In the genomic region with DNA sequence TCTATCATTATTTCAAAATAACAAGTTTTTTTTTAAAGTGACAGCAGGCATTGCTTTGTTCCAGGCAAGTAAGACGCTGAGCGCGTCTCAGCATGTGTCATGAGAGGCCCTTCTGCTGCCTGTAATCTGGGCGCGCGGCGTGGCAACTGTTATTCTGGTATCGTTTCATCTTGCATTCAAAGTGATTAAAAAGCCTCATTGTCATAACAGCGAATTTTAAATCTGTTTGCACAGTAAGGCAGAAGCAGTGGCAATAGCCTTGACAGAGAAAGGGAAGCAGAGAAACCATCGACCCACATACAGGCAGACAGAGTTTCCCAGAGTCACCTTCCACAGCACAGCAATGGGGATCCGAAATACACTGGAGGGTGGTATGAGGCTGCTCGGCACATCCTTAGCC, we compare ENCODE assay signal across 10 mouse cellular contexts. TPM values are rescaled to one million over a fixed set of nuclear protein-coding genes. Genes with fewer than 3 reads are reported as not detected.
DNase-seq lines count a peak whose midpoint lies in the region; ATAC-seq and TF ChIP-seq lines count a peak whose summit lies in the region.
"Had no signal": no experiment of that assay in that cellular context is flagged by ENCODE, and none has a peak within 500 bp of the region (broad histone marks: within the 10 kb centered on the region; RNA-seq: fewer than 3 reads in every experiment).

No protein-coding gene starts in this region.

- no peak overlapping the region for H3K9ac ChIP-seq in hindbrain, postnatal 0 days (replicated peaks; ENCODE audit: low read length)
- H3K9ac ChIP-seq: liver, postnatal 0 days had no signal

- peak; percentile 64 for ATAC-seq in hindbrain, postnatal 0 days
- ATAC-seq in megakaryocyte progenitor cell, adult 5-6 weeks (replicated peaks; ENCODE audit: poor library complexity): no peak
- ATAC-seq: liver, postnatal 0 days had no signal

- TF ChIP-seq CTCF in left cerebral cortex, adult 2 months (IDR thresholded peaks at IDR 0.05): no peak
- TF ChIP-seq CTCF in hindbrain, postnatal 0 days (IDR thresholded peaks at IDR 0.05; ENCODE audit: low read depth): no peak

- peak overlapping the region; percentile 13 for H3K27ac ChIP-seq in left cerebral cortex, adult 2 months
- peak overlapping the region; percentile 76 for H3K27ac ChIP-seq in hindbrain, postnatal 0 days

- DNase-seq in left cerebral cortex, adult 2 months (ENCODE audit: extremely low spot score in 1 of 2, low spot score in 2 of 2): peak in 1 of 2 experiments; percentile 28
- no peak for DNase-seq in left cerebral cortex, adult 8-10 months (ENCODE audit: low spot score in 2 of 2)
- DNase-seq in hindbrain, postnatal 0 days (ENCODE audit: low spot score): peak; percentile 69
- peak; percentile 50 for DNase-seq in left cerebral cortex, postnatal 4 days
- DNase-seq in right cerebral cortex, postnatal 4 days: peak; percentile 66
- no peak for DNase-seq in kidney, postnatal 14 days
- DNase-seq in heart, adult 8-10 months (ENCODE audit: low spot score): no peak
- DNase-seq: heart, postnatal 4 days; liver, postnatal 0 days had no signal

- WGBS in hindbrain, postnatal 0 days: 38% methylated on average over 12 of the region's 12 CpGs

- no peak overlapping the region for H3K4me2 ChIP-seq in hindbrain, postnatal 0 days (ENCODE audit: low read depth, low read length)

- H3K36me3 ChIP-seq in hindbrain, postnatal 0 days (ENCODE audit: insufficient read depth, low read length): no peaks in the 10 kb centered on the region

- H3K4me1 ChIP-seq in hindbrain, postnatal 0 days (ENCODE audit: insufficient read depth, low read length): peaks cover 5% of the 10 kb centered on the region; the same call in 1 of the 2 replicates

- H3K27me3 ChIP-seq in hindbrain, postnatal 0 days (ENCODE audit: insufficient read depth, low read length): 0 out of 2 replicates have a peak, but pooled peaks cover 3% of the 10 kb centered on the region

- no peak overlapping the region for H3K4me3 ChIP-seq in left cerebral cortex, adult 2 months
- no peak overlapping the region for H3K4me3 ChIP-seq in hindbrain, postnatal 0 days (ENCODE audit: low read length)

- no peaks in the 10 kb centered on the region for H3K9me3 ChIP-seq in hindbrain, postnatal 0 days (ENCODE audit: low read length)

- intact Hi-C loops in left cerebral cortex, adult 2 months (cut with DNase I): no loop called here
- intact Hi-C loops in left cerebral cortex, postnatal 4 days (cut with DNase I): no loop called here

RNA-seq across cellular contexts. Expression of a gene that starts 59.2 kb away (rescaled TPM):
- 10 to 100 TPM; 50.5 to 60.8 TPM for total RNA-seq in left cerebral cortex, adult 2 months (2021)
- 10 to 100 TPM; 50.1 to 54.1 (median 52.4) TPM for total RNA-seq in left cerebral cortex, adult 8-10 months (2022)
- total RNA-seq in hindbrain, postnatal 0 days (2014; rRNA removed): 32.9 and 51.8 TPM in 2 replicates
- 49.8 and 52.9 TPM in 2 replicates for polyA plus RNA-seq in hindbrain, postnatal 0 days (2015; fragmentation: Nextera tagmentation; extraction: Ambion mirVana)
- total RNA-seq in left cerebral cortex, postnatal 4 days (2021): 10 to 100 TPM; 54.8 to 66.4 TPM
- total RNA-seq in megakaryocyte progenitor cell, adult 5-6 weeks (2015): 69.2 and 75.6 TPM in 2 replicates
- total RNA-seq in megakaryocyte progenitor cell, adult 5-6 weeks (2017): 27.0 and 32.9 TPM in 2 replicates
- 10 to 100 TPM; 28.5 to 31.4 (median 30.5) TPM for total RNA-seq in heart, adult 8-10 months (2022)

Comparison
In these comparisons a context has a peak if more than half of its experiments do, and no peak if none do; other contexts are left out.
1. DNase-seq: peak in hindbrain, postnatal 0 days (single experiment), left cerebral cortex, postnatal 4 days (single experiment) and right cerebral cortex, postnatal 4 days (single experiment); none in left cerebral cortex, adult 8-10 months (0 of 2), kidney, postnatal 14 days (single experiment) and heart, adult 8-10 months (single experiment).